Mouse (Mus musculus) inflammation-experienced regulatory T-cells, adult 6 months (primary cell): ENCODE results near the gene Fam228b. TPM values are rescaled to one million over a fixed set of nuclear protein-coding genes. Genes with fewer than 3 reads are reported as not detected.
"Not testable (repeated sequence)": the region's sequence is repeated elsewhere in the genome, so short reads cannot be mapped to it uniquely, and the experiment has no call there.

ENCODE experiments used
- ATAC-seq: one replicate; pipeline ENCODE4 v1.8.0; 2017
- polyA plus RNA-seq, 3 experiments: library from polyadenylated mRNA; unstranded; fragments of 100-300 nt; shearing (Covaris generic); gene quantifications; one replicate each; pipeline ENCODE4 v1.2.1; 2017

The Fam228b gene
- polyA plus RNA-seq, 3 experiments from 2014 or later: 0.22 TPM; not detected in 2

DNA sequence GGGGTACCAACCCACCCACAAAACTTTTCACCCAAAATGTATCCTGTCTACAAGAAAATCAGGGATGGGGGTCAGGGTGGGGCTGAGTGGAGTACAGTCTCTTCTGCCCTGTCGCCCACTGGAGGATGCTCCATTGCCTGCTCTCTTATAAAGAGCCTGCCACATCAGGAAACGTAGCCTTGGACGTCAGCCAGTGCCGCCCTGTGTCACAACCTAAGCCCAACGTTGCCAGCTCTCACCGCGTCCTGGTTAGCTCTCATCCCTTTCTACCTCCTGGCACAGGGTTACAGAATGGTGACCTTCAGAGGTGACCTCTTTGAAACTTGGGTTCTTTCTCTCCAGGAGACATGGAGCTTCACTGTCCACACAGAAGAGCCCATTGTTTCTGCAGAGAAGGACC is 28.2 kb downstream of the Fam228b start:
- no peak for ATAC-seq

DNA sequence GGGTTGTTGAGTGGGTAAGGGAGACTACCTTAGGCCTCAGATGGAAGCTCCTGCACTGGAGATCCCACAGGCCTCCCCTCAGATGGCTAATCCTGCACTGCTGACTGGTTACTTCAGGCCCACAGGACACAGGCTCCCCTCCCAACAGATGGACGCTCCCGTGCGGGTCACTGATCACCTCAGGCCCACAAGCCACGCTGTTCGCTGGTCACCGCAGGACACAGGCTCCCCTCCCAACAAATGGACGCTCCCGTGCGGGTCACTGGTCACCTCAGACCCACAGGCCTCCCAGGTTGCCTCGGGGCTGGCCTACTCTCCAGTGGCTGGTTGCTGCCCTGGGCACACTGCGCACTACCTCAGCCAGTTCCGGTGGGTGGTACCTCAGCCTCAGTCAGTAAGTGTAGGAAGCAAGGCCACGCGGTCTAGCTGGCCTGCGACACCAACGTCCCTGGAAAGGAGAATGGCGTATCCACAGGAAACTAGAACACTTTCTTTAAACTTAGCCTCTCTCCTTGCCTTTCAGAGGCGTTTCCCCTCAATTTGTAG is 31.0 kb downstream of the Fam228b start, which contains the start of gene Fam228a:
Fam228a (minus strand) TSS at position 400 of the 546 bp plus-strand sequence.
- ATAC-seq: no peak

DNA sequence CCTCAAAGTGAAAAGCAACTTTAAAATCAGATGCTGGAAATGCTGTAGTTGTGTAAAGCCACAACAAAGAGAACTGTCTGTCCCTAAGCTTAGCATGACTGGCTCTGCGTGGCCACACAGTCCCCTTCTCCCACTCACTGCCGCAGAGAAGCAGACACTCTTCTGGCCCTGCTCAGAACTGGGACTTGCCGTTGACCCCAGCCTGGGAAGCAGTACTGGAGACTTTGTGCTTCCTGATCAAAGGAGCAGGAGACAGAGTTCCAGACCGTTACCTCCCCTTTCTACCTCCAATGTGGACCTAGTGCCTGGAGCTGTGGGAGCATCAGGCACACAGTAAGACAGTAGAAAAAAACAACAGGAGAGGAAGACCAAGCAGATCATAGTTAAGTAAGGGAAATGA is 36.7 kb downstream of the Fam228b start:
- no peak for ATAC-seq

DNA sequence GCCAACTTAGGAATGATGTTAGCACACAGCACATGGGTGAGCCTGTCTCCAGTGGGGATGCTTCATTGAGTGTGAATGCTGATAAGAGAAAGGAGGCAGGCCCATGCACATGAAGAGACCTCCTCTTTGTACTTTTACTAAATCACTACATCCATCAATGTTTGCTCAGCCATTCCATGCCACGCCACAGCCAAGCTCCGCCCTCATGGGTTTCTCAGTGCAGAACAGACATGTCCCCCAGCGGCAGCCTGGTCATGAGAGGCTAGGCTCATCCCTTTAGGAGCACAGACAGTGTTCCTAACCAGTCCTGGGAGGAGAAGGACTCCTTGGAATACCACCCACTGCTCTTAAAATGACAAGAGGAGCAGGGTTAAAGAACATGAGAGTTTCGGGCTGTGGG is 37.4 kb downstream of the Fam228b start:
- ATAC-seq: no peak

- no peak for ATAC-seq
These were observed 39.9 kb downstream of the Fam228b start for GRCm38 (mm10) chr12:4729165-4729564.

DNA sequence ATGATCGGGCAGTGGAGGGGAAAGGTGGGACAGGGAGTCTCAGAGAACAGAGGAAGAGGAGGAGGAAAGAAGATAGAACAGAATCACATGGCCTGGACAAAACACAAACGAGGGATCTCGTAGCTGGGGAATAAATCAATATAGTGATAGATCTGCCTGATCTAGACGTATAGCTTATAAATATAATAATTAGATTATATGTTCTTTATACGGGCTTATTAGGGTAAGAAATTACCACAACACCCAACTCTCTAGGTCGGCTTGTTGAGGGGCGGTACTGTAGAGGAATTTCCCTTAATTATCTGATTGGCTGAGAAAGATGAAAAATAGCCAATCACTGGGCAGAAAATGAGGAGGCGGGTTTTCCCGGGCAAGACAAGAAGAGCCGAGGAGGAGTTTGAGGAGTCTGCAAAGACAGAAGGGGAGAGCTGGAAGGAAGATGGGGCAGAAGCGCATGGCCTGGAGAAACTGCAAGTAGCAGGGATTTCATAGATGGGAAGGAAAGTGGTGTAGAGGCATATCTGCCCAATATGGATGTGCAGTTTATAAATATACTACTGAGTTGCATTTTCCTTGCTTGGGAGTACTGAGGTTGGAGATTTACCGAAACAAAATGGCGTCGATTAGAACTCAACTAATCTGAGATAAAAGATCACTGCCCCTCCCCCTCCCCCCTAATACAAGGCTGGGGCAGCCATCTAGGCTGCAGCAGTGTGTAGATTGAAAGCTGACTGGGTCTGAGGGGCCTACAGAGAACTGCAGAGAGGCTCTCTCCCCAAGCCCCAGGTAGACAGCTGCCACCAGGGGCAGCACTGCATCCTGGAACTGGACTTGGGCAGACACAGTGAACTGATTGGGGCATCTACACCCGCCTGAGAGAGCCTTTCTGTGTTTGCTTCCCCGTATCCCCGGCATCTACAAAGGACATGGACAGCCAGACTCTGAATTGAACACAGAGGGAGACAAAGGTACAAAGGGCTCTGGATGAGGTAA is 49.0 kb downstream of the Fam228b start:
- no peak for ATAC-seq

- ATAC-seq: no peak
These were observed 49.9 kb downstream of the Fam228b start for GRCm38 (mm10) chr12:4719066-4719761.

- no peak for ATAC-seq
These were observed 51.6 kb downstream of the Fam228b start for GRCm38 (mm10) chr12:4717417-4717816.

GRCm38 (mm10) chr12:4715606-4716005 is 53.5 kb downstream of the Fam228b start:
- no peak for ATAC-seq

- no peak for ATAC-seq
These were observed 55.7 kb downstream of the Fam228b start for GRCm38 (mm10) chr12:4713361-4713760.

- no peak for ATAC-seq
These were observed 59.1 kb downstream of the Fam228b start for GRCm38 (mm10) chr12:4709926-4710325.

- ATAC-seq: no peak
These were observed 60.0 kb downstream of the Fam228b start for GRCm38 (mm10) chr12:4708881-4709604.

DNA sequence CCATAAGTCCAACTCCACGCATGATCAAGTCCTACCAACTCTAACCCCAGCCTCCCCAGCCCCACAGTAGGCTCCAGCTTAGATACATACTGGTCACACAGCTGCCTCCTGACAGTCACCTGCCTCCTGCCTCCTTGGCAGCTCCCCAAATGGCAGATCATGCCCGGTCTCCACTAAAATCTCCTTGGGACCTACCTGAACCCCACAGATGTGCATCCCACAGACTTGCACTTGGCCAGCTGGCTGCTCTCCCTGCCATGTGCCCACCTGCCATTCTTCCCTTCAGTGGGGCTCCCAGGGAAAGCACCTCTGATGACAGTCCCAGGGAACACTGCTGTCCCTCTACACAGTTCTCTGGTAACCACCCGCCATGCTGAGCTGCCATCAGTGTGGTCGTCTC is 60.8 kb downstream of the Fam228b start:
- no peak for ATAC-seq

GRCm38 (mm10) chr12:4707488-4708017 is 61.5 kb downstream of the Fam228b start:
- no peak for ATAC-seq

DNA sequence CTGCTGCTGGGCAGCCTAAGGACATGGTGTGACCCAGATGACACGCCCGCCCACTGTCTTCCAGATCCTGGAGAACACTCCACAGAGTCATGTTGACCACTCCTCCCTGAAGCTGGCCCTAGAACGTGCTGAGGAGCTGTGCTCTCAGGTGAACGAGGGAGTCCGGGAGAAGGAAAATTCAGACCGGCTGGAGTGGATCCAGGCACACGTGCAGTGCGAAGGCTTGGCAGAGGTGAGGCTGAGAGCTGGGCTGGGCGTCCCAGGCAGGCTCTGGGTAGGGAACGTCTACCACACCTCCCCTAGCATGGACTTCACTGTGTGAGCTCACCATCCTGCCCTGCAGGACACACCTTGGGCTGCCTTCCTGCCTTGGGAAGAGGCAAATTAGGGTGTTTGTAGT is 62.2 kb downstream of the Fam228b start:
- no peak for ATAC-seq

DNA sequence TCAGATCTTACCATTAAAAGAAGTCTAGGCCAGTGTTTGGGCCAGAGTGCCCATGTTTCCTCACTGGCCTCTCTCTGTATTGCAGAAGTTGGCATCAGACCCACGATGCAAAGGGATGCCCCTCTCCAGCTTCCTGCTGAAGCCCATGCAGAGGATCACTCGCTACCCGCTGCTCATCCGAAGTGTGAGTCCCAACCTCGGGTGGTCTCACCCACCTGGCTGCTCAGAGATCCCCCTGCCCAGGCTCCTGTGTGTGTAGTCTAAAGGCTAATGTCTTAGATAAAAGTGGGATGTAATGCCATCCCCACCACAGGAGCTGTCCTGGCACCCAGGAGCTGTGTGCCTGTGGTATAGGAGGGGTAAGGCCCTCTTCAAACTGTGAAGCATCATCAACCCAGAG is 62.9 kb downstream of the Fam228b start:
- ATAC-seq: no peak

DNA sequence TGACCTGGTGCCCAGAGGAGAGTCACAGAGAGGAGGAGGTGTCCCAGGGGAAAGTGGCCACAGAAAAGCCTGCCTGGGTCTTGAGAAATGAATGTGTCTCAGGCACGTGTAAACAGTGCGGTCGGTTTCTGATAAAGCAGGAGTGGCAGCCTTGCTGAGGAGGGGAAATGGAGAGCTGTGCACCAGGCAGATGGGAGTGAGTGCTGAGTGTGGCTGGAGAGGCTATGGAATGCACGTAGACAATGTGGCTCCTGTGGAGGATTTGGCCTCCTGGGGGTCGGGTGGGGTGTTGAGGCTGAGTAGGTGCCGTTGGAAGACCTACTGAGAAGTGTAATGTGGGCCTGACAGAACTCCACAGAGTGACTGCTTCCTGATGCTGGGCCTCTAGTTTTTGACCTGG is 63.4 kb downstream of the Fam228b start:
- not testable (repeated sequence) for ATAC-seq

GRCm38 (mm10) chr12:4694534-4694933 is 74.5 kb downstream of the Fam228b start:
- no peak for ATAC-seq

- no peak for ATAC-seq
These were observed 77.9 kb downstream of the Fam228b start for GRCm38 (mm10) chr12:4691193-4691592.
